Mouse (Mus musculus): ENCODE measurements around the gene Crhr2. TPM values are rescaled to one million over a fixed set of nuclear protein-coding genes. Genes with fewer than 3 reads are reported as not detected.

Crhr2 gene
- polyA plus RNA-seq (2012; rRNA removed; ENCODE audit: low replicate concordance): 0.46 and 0.78 TPM in 2 replicates

DNA sequence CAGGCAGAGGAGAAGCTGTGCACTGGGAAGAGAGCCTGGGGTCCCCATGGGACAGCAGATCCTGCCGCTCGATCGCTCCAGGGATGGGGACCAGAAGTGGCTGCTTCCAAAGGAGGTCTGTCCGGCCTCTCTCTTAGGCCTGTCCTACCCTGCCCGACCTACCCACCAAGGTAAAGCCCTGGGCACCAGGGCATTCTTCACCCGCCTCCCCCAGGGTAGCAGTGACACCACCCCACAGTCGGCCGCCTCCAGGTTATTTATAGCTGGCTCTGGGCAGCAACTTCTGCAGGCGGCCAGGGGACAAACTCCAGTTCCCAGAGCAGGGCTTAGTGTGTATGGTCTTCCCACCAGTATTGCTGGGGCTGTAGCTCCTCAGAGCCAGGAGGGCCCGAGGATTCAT, at the start of gene Crhr2:
Crhr2 (minus strand) TSS at position 223 of the 400 bp plus-strand sequence.

GRCm38 (mm10) chr6:55174741-55175181, 41.9 kb upstream of the Crhr2 start, which contains the start of gene Inmt:
Gene Inmt, minus strand, starts transcription at chr6:55175043.

Other genes starting within 250 kb of the Crhr2 start
- 6.4 and 11.4 TPM in 2 replicates for gene Nod1, start 160.4 kb downstream of the Crhr2 start, polyA plus RNA-seq (2012; rRNA removed; ENCODE audit: low replicate concordance)
- 0.77 and 1.5 TPM in 2 replicates for gene Ggct, start 140.1 kb downstream of the Crhr2 start, polyA plus RNA-seq (2012; rRNA removed; ENCODE audit: low replicate concordance)
- gene Gars, start 95.0 kb downstream of the Crhr2 start, polyA plus RNA-seq (2012; rRNA removed; ENCODE audit: low replicate concordance): 23.1 and 29.1 TPM in 2 replicates
- 0.28 and 0.88 TPM in 2 replicates for gene Inmt, start 42.0 kb upstream of the Crhr2 start, polyA plus RNA-seq (2012; rRNA removed; ENCODE audit: low replicate concordance)
- 1.4 and 2.3 TPM in 2 replicates for gene Mindy4, start 70.4 kb upstream of the Crhr2 start, polyA plus RNA-seq (2012; rRNA removed; ENCODE audit: low replicate concordance)
- 109 and 377 TPM in 2 replicates for gene Aqp1, start 203.4 kb upstream of the Crhr2 start, polyA plus RNA-seq (2012; rRNA removed; ENCODE audit: low replicate concordance)
- gene Ghrhr, start 243.3 kb upstream of the Crhr2 start, polyA plus RNA-seq (2012; rRNA removed; ENCODE audit: low replicate concordance): 0.11 and 0.22 TPM in 2 replicates